ENCODE assay signal across 8 mouse cellular contexts in genomic region chr5:131647683-131648119, GRCm38 (mm10).
A peak's percentile ranks its signal among the peaks of the same experiment; 100 is the strongest.
DNase-seq lines count a peak whose midpoint lies in the region; ATAC-seq and TF ChIP-seq lines count a peak whose summit lies in the region.

No protein-coding gene starts in this region.

- H3K27ac ChIP-seq in forebrain, embryonic 10.5 days = 0 out of 2 replicates have a peak overlapping the region, but pooled peaks have one; percentile 8
- no peak overlapping the region for H3K27ac ChIP-seq in forebrain, postnatal 0 days (ENCODE audit: low read depth, low read length)

- TF ChIP-seq CTCF in forebrain, postnatal 0 days (IDR thresholded peaks at IDR 0.05; ENCODE audit: low read depth) = no peak
- no peak for TF ChIP-seq CTCF in brain, embryonic 14.5 days (IDR thresholded peaks at IDR 0.05; ENCODE audit: borderline replicate concordance, extremely low read depth, insufficient read depth, insufficient read length)

- peaks cover 67% of the 10 kb centered on the region for H3K4me1 ChIP-seq in forebrain, embryonic 10.5 days
- H3K4me1 ChIP-seq in forebrain, postnatal 0 days (ENCODE audit: insufficient read depth) = peaks cover 9% of the 10 kb centered on the region; the same call in 1 of the 2 replicates

- ATAC-seq in forebrain, postnatal 0 days = no peak

- WGBS in forebrain, embryonic 10.5 days = 36% methylated on average over 4 of the region's 4 CpGs
- 36% methylated on average over 4 of the region's 4 CpGs for WGBS in forebrain, postnatal 0 days

- no peak overlapping the region for H3K4me3 ChIP-seq in forebrain, embryonic 10.5 days
- no peak overlapping the region for H3K4me3 ChIP-seq in forebrain, postnatal 0 days (ENCODE audit: low read depth, low read length)
- H3K4me3 ChIP-seq in myocyte = no peak overlapping the region

- H3K4me2 ChIP-seq in forebrain, postnatal 0 days (ENCODE audit: low read depth) = no peak overlapping the region
- H3K4me2 ChIP-seq in myocyte (ENCODE audit: low read depth) = peak overlapping the region; percentile 38

- TF ChIP-seq POLR2A in brain, embryonic 14.5 days (IDR thresholded peaks at IDR 0.05; ENCODE audit: borderline replicate concordance, extremely low read depth, insufficient read depth, insufficient read length, poor library complexity, severe bottlenecking) = no peak
- TF ChIP-seq POLR2A in myocyte (IDR thresholded peaks at IDR 0.05; ENCODE audit: insufficient read length, low read depth) = no peak

- no peaks in the 10 kb centered on the region for H3K36me3 ChIP-seq in forebrain, embryonic 10.5 days (replicated peaks)
- no peaks in the 10 kb centered on the region for H3K36me3 ChIP-seq in forebrain, postnatal 0 days (ENCODE audit: insufficient read depth)
- H3K36me3 ChIP-seq in myocyte (ENCODE audit: control insufficient read depth, insufficient read depth) = no peaks in the 10 kb centered on the region

- H3K9ac ChIP-seq in forebrain, postnatal 0 days = no peak overlapping the region

- H3ac ChIP-seq in myocyte (ENCODE audit: control insufficient read depth, insufficient read length) = no peak overlapping the region

- DNase-seq in forebrain, embryonic 10.5 days (ENCODE audit: extremely low spot score, low spot score) = no peak
- no peak for DNase-seq in forebrain, postnatal 0 days
- DNase-seq in brain, embryonic 14.5 days (ENCODE audit: low read depth) = peak; percentile 84
- DNase-seq in heart, adult 11 months = peak; percentile 99
- peak; percentile 40 for DNase-seq in kidney, adult 9 months
- DNase-seq in ovary, postnatal 10 days (ENCODE audit: low spot score) = no peak
- no peak for DNase-seq in adipocyte (ENCODE audit: low spot score)

- peaks cover 90% of the 10 kb centered on the region for H3K27me3 ChIP-seq in forebrain, embryonic 10.5 days (ENCODE audit: poor library complexity, severe bottlenecking)
- no peaks in the 10 kb centered on the region for H3K27me3 ChIP-seq in forebrain, postnatal 0 days (ENCODE audit: insufficient read depth, low read length)
- H3K27me3 ChIP-seq in myocyte (ENCODE audit: control insufficient read depth, insufficient read depth, insufficient read length) = no peaks in the 10 kb centered on the region

- no peaks in the 10 kb centered on the region for H3K79me2 ChIP-seq in myocyte (ENCODE audit: control insufficient read depth, insufficient read depth)

- H3K9me3 ChIP-seq in forebrain, embryonic 10.5 days = no peaks in the 10 kb centered on the region
- H3K9me3 ChIP-seq in forebrain, postnatal 0 days (ENCODE audit: low read length) = no peaks in the 10 kb centered on the region

TF ChIP-seq in myocyte, 11 proteins besides CTCF, POLR2A, EP300 and RAD21:
- TF ChIP-seq USF1 (IDR thresholded peaks at IDR 0.05; ENCODE audit: low read depth) = no peak
- TF ChIP-seq E2F4 (IDR thresholded peaks at IDR 0.05; ENCODE audit: insufficient read depth) = no peak
- TF ChIP-seq MYOD1 (IDR thresholded peaks at IDR 0.05; ENCODE audit: control insufficient read depth in 1 of 3, insufficient read length in 2 of 3, low read depth in 2 of 3) = peak in 2 of 3 experiments; percentile 60 to 69
- no peak for TF ChIP-seq SRF (IDR thresholded peaks at IDR 0.05; ENCODE audit: control insufficient read depth, insufficient read length, low read depth)
- TF ChIP-seq TCF12 (IDR thresholded peaks at IDR 0.05; ENCODE audit: insufficient read depth, poor library complexity, severe bottlenecking) = peak; percentile 35
- no peak for TF ChIP-seq CEBPB (IDR thresholded peaks at IDR 0.05; ENCODE audit: insufficient read depth, poor library complexity, severe bottlenecking)
- TF ChIP-seq MYOG (IDR thresholded peaks at IDR 0.05; ENCODE audit: control insufficient read depth in 1 of 3, insufficient read depth in 1 of 3, insufficient read length in 2 of 3, low read depth in 2 of 3) = peak in 2 of 3 experiments; percentile 71 to 87
TF ChIP-seq in myocyte: peak in this region for 3.

Comparison
In these comparisons a context has a peak if more than half of its experiments do, and no peak if none do; other contexts are left out.
1. DNase-seq: peak in brain, embryonic 14.5 days (single experiment), heart, adult 11 months (single experiment) and kidney, adult 9 months (single experiment); none in forebrain, embryonic 10.5 days (single experiment), forebrain, postnatal 0 days (single experiment), ovary, postnatal 10 days (single experiment) and adipocyte (single experiment).